Mouse (Mus musculus): ENCODE results near the gene Prom2. TPM values are rescaled to one million over a fixed set of nuclear protein-coding genes. Genes with fewer than 3 reads are reported as not detected.
A peak's percentile ranks its signal among the peaks of the same experiment; 100 is the strongest.

Prom2 gene
- polyA plus RNA-seq, 2 experiments: 9.3 to 10.6 TPM

- DNase-seq (ENCODE audit: low spot score): no peak
These were observed 26.7 kb downstream of the Prom2 start for GRCm38 (mm10) chr2:127514380-127515124.

GRCm38 (mm10) chr2:127513244-127513643 lies 28.0 kb downstream of the Prom2 start:
- no peak overlapping the region for H3K9ac ChIP-seq (ENCODE audit: low read depth, low read length, severe bottlenecking)
- H3K4me1 ChIP-seq (ENCODE audit: control insufficient read depth, insufficient read depth, low read length): no peaks in the 10 kb centered on the region
- no peak overlapping the region for H3K4me2 ChIP-seq (replicated peaks; ENCODE audit: low read depth, low read length, severe bottlenecking)
- H3K27ac ChIP-seq (replicated peaks; ENCODE audit: low read depth, low read length): no peak overlapping the region
- DNase-seq (ENCODE audit: low spot score) (no peak), ATAC-seq (ENCODE audit: low FRiP score, low read depth) (no peak)
- no peaks in the 10 kb centered on the region for H3K9me3 ChIP-seq (ENCODE audit: control insufficient read depth, low read length)
- H3K4me3 ChIP-seq (replicated peaks; ENCODE audit: low read length): no peak overlapping the region
- TF ChIP-seq POLR2A (IDR thresholded peaks at IDR 0.05; ENCODE audit: borderline replicate concordance, extremely low read depth, insufficient read depth, insufficient read length): no peak
- H3K36me3 ChIP-seq (ENCODE audit: control insufficient read depth, insufficient read depth, low read length): no peaks in the 10 kb centered on the region
- no peaks in the 10 kb centered on the region for H3K27me3 ChIP-seq (ENCODE audit: control insufficient read depth, insufficient read depth, low read length)
- WGBS: 34% methylated on average over 3 of the region's 3 CpGs

More at GRCm38 (mm10) chr2:127514380-127515124, 26.7 kb downstream of the Prom2 start:
- no peak overlapping the region for H3K4me3 ChIP-seq (replicated peaks; ENCODE audit: low read length)
- no peaks in the 10 kb centered on the region for H3K9me3 ChIP-seq (ENCODE audit: control insufficient read depth, low read length)
- no peaks in the 10 kb centered on the region for H3K36me3 ChIP-seq (ENCODE audit: control insufficient read depth, insufficient read depth, low read length)
- no peak for ATAC-seq (ENCODE audit: low FRiP score, low read depth)
- no peak overlapping the region for H3K4me2 ChIP-seq (replicated peaks; ENCODE audit: low read depth, low read length, severe bottlenecking)
- no peak for TF ChIP-seq POLR2A (IDR thresholded peaks at IDR 0.05; ENCODE audit: borderline replicate concordance, extremely low read depth, insufficient read depth, insufficient read length)
- no peaks in the 10 kb centered on the region for H3K27me3 ChIP-seq (ENCODE audit: control insufficient read depth, insufficient read depth, low read length)
- no peak overlapping the region for H3K9ac ChIP-seq (ENCODE audit: low read depth, low read length, severe bottlenecking)
- H3K4me1 ChIP-seq (ENCODE audit: control insufficient read depth, insufficient read depth, low read length): no peaks in the 10 kb centered on the region
- 79% methylated on average over 9 of the region's 9 CpGs for WGBS
- no peak overlapping the region for H3K27ac ChIP-seq (replicated peaks; ENCODE audit: low read depth, low read length)

GRCm38 (mm10) chr2:127511426-127511825 lies 29.8 kb downstream of the Prom2 start:
- Histone ChIP-seq H3K36me3 (ENCODE audit: control insufficient read depth, insufficient read depth, low read length) (no peaks in the 10 kb centered on the region), H3K4me2 (replicated peaks; ENCODE audit: low read depth, low read length, severe bottlenecking) (no peak overlapping the region), H3K9me3 (ENCODE audit: control insufficient read depth, low read length) (no peaks in the 10 kb centered on the region), H3K4me3 (replicated peaks; ENCODE audit: low read length) (no peak overlapping the region), H3K27ac (replicated peaks; ENCODE audit: low read depth, low read length) (no peak overlapping the region), H3K4me1 (ENCODE audit: control insufficient read depth, insufficient read depth, low read length) (no peaks in the 10 kb centered on the region), H3K27me3 (ENCODE audit: control insufficient read depth, insufficient read depth, low read length) (no peaks in the 10 kb centered on the region), H3K9ac (ENCODE audit: low read depth, low read length, severe bottlenecking) (no peak overlapping the region)
- ATAC-seq (ENCODE audit: low FRiP score, low read depth): no peak
- WGBS: 4% methylated on average over 4 of the region's 4 CpGs
- TF ChIP-seq POLR2A (IDR thresholded peaks at IDR 0.05; ENCODE audit: borderline replicate concordance, extremely low read depth, insufficient read depth, insufficient read length): no peak
- DNase-seq (ENCODE audit: low spot score): no peak

GRCm38 (mm10) chr2:127507967-127508660 lies 33.2 kb downstream of the Prom2 start:
- Histone ChIP-seq H3K4me2 (replicated peaks; ENCODE audit: low read depth, low read length, severe bottlenecking) (no peak overlapping the region), H3K4me3 (replicated peaks; ENCODE audit: low read length) (no peak overlapping the region), H3K27me3 (ENCODE audit: control insufficient read depth, insufficient read depth, low read length) (no peaks in the 10 kb centered on the region), H3K36me3 (ENCODE audit: control insufficient read depth, insufficient read depth, low read length) (no peaks in the 10 kb centered on the region), H3K4me1 (ENCODE audit: control insufficient read depth, insufficient read depth, low read length) (no peaks in the 10 kb centered on the region), H3K9me3 (ENCODE audit: control insufficient read depth, low read length) (no peaks in the 10 kb centered on the region), H3K27ac (replicated peaks; ENCODE audit: low read depth, low read length) (no peak overlapping the region), H3K9ac (ENCODE audit: low read depth, low read length, severe bottlenecking) (no peak overlapping the region)
- DNase-seq (ENCODE audit: low spot score): no peak
- 57% methylated on average over 7 of the region's 7 CpGs for WGBS
- no peak for TF ChIP-seq POLR2A (IDR thresholded peaks at IDR 0.05; ENCODE audit: borderline replicate concordance, extremely low read depth, insufficient read depth, insufficient read length)
- ATAC-seq (ENCODE audit: low FRiP score, low read depth): no peak

GRCm38 (mm10) chr2:127507077-127507774 lies 34.0 kb downstream of the Prom2 start:
- no peak overlapping the region for H3K4me2 ChIP-seq (replicated peaks; ENCODE audit: low read depth, low read length, severe bottlenecking)
- TF ChIP-seq POLR2A (IDR thresholded peaks at IDR 0.05; ENCODE audit: borderline replicate concordance, extremely low read depth, insufficient read depth, insufficient read length): no peak
- no peaks in the 10 kb centered on the region for H3K4me1 ChIP-seq (ENCODE audit: control insufficient read depth, insufficient read depth, low read length)
- no peaks in the 10 kb centered on the region for H3K9me3 ChIP-seq (ENCODE audit: control insufficient read depth, low read length)
- DNase-seq (ENCODE audit: low spot score): peak; percentile 76
- no peaks in the 10 kb centered on the region for H3K27me3 ChIP-seq (ENCODE audit: control insufficient read depth, insufficient read depth, low read length)
- no peak overlapping the region for H3K4me3 ChIP-seq (replicated peaks; ENCODE audit: low read length)
- no peak overlapping the region for H3K9ac ChIP-seq (ENCODE audit: low read depth, low read length, severe bottlenecking)
- no peak for ATAC-seq (ENCODE audit: low FRiP score, low read depth)
- no peak overlapping the region for H3K27ac ChIP-seq (replicated peaks; ENCODE audit: low read depth, low read length)
- no peaks in the 10 kb centered on the region for H3K36me3 ChIP-seq (ENCODE audit: control insufficient read depth, insufficient read depth, low read length)
- WGBS: 31% methylated on average over 7 of the region's 7 CpGs

Data from limb, embryonic 14.5 days (tissue).